Mouse (Mus musculus): Measurements from ENCODE around the gene Tbc1d7.

The Tbc1d7 gene

DNA sequence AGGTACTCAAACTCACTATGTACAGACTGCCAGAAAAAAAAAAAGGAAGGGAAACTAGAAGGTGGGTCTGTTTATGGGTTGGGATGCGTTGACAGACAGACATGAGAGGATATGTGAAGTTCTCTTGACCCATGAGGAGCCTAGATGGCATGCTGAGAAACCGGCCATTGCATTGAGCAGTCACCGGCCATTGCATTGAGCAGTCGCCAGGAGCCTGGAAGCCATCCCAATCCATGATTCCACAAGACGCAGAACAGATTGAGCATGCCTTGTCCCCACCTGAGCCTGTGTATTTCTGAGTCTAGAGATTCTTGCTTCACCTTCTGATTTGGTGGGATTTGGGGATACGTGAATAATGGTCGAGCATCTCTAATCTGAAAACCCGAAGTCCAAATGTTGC, 22.6 kb upstream of the Tbc1d7 start:
- no peak for DNase-seq (ENCODE audit: low read depth, low spot score)

GRCm38 (mm10) chr13:43193266-43193665, 22.0 kb upstream of the Tbc1d7 start:
- DNase-seq (ENCODE audit: low read depth, low spot score) = no peak

DNA sequence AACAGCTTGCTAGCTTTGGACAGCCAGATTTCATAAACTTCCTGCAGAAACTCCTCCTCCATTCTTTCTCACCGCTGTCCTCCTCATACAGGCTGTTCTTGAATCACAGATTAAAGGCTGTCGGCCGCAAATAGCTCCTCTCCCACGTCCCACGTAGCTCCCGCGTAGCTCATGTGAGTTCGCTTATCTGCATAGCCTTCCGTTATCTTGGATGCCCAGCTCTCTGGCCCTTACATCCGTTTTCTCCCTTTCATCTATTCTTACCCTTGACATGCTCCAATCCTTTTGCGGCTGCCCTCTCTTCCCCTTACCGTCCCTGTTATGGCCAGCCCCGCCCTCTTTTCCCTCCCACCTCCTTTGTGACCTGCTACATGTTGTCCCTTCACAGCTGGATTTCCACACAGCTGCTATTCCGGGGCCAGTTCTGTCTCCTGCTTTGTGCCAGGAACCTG, 20.5 kb upstream of the Tbc1d7 start:
- peak; percentile 85 for DNase-seq (ENCODE audit: low read depth, low spot score)

- DNase-seq (ENCODE audit: low read depth, low spot score) = no peak
Measured at GRCm38 (mm10) chr13:43191290-43191689, 20.0 kb upstream of the Tbc1d7 start.

DNA sequence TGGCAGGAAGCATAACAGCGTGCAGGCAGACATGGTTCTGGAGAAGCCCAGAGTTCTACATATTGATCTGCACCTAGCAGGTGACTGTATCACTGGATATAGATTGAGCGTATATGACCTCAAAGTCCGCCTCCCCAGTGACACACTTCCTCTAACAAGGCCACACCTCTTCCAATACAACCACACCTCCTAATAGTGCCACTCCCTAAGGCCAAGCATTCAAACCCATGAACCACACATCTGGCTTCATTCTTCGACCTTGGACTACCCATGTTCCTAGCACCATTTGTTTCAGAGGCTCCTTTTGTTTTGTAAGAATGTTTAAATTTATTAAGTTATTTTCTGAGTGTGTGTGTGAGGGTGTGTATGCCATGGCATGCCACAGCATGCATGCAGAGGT, 16.4 kb upstream of the Tbc1d7 start:
- no peak for DNase-seq (ENCODE audit: low read depth, low spot score)

DNA sequence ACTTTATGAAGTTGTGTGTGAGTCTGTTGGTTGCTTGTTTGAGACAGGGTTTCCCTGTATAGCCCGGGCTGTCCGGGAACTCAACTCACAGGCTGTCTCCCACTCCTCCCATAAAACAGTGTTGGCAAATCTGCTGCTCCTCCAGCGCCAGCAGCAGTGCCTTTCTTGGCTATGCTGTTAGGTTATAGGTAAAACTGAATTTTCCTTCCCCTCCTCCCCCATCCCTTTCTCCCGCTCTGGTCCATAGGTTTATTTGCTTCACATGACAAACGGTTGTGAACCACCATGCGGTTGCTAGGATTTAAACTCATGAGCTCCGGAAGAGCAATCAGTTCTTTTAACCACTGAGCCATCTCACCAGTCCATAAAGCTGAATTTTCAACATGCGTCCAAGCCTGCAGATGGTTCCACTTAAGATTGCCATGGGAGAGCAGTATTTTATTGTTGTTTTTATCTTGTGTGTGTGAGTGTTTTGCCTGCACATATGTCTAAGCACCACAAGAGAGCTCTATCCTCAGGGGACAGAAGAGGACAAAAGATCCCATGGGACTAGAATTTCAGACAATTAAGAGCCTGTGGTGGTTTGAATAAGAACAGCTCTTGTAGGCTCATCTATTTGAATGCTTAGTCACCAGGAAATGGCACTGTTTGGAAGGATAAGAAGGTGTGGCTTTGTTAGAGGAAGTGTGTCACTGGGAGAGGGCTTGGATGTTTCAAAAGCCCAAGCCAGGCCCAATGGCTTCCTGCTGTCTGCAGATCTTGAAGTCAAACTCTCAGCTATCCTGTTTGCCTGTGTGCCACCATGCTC, 12.2 kb upstream of the Tbc1d7 start:
- DNase-seq (ENCODE audit: low read depth, low spot score) = no peak

DNA sequence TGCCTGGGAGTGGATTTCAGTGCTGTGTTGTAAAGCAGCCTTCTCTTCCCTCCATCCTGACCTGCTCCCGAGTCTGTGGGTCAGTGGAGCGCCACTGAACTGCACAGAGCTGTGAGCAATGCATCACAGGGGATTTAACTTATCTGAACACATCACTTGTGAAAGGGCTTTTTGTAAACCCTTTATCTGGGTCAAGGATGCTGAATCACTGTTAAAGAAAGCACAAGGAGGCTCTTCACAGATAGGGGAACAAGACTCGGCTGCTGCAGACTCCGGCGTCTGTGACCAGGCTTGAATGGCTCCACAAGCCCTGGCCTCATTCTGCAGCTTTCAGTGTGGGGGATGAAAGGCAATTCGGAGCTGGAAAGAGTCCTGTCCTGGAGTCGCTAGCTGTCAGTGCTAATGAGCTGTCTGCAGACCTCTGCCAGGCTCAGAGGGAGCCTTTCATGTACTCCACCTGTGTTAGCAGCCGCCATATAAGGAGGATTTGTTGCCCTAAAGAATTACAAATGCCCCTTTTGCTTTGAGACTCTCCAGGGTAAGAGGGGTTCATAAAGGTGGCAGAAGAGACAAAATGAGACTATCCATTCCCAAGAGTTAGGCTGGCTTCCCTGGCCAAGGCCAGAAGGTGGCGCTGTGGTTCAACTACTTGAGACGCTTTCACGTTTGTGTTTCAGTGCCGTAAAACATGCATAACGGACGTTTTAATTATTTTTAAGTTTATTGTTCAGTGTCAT, 11.3 kb upstream of the Tbc1d7 start:
- DNase-seq (ENCODE audit: low read depth, low spot score) = peak; percentile 69

DNA sequence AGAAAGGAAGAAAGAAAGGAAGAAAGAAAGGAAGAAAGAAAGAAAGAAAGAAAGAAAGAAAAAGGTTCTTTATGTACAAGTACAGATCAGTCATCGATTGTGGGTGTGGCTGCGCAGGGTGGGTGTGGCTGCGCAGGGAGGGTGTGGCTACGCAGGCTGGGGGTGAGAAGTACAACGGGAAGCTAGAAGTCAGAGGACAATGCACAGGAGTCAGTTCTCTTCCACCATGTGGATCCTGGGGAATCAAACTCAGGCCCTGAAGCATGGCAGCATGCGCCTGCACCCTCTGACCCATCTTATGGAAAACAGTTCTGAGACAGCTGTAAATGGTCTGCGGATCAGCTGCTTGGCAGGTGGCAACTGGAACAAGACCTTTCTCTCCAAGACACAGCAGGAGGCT, 9.8 kb upstream of the Tbc1d7 start:
- no peak for DNase-seq (ENCODE audit: low read depth, low spot score)

- no peak for DNase-seq (ENCODE audit: low read depth, low spot score)
Measured at GRCm38 (mm10) chr13:43177317-43177716, 6.0 kb upstream of the Tbc1d7 start.

GRCm38 (mm10) chr13:43176676-43177075, 5.4 kb upstream of the Tbc1d7 start:
- no peak for DNase-seq (ENCODE audit: low read depth, low spot score)

- no peak for DNase-seq (ENCODE audit: low read depth, low spot score)
Measured at GRCm38 (mm10) chr13:43173262-43173661, 2.0 kb upstream of the Tbc1d7 start.

DNA sequence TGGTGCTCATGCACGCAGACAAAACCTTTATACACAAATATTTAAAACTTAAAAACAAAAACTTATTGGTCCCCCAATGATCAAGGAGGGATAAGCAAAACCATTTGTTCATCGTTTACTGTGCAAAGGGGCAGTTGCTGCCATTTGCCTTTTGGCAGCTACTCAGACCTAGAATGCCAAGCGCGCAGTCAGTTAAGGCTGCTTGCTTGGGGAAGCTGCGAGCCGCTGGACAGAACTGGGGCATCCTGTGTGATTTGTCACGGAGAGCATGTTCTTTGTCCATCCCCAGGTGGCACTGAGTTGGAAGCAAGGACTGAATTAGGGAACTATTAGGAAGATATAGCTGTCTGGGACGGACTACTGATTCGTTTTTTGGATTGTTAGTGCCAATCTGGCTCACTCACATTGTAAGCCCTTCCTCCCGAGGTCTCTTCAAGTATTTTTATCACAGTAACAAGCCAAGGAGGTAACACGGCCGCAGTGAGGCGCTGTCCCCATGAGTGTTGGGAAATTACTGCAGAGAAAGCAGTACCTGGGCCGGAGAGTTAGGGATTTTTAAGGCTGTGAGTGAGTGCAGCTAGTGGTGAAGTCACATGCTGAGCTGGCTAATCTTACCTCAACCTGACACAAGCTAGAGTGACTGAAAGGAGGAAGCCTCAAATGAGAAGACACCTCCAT, 874 bp upstream of the Tbc1d7 start:
- DNase-seq (ENCODE audit: low read depth, low spot score) = no peak

- DNase-seq (ENCODE audit: low read depth, low spot score) = no peak
Measured at GRCm38 (mm10) chr13:43167721-43168120, 3.6 kb downstream of the Tbc1d7 start.

- no peak for DNase-seq (ENCODE audit: low read depth, low spot score)
Measured at GRCm38 (mm10) chr13:43159429-43159828, 11.9 kb downstream of the Tbc1d7 start.

GRCm38 (mm10) chr13:43158281-43158680, 13.0 kb downstream of the Tbc1d7 start:
- no peak for DNase-seq (ENCODE audit: low read depth, low spot score)

GRCm38 (mm10) chr13:43157370-43157769, 13.9 kb downstream of the Tbc1d7 start:
- no peak for DNase-seq (ENCODE audit: low read depth, low spot score)

DNA sequence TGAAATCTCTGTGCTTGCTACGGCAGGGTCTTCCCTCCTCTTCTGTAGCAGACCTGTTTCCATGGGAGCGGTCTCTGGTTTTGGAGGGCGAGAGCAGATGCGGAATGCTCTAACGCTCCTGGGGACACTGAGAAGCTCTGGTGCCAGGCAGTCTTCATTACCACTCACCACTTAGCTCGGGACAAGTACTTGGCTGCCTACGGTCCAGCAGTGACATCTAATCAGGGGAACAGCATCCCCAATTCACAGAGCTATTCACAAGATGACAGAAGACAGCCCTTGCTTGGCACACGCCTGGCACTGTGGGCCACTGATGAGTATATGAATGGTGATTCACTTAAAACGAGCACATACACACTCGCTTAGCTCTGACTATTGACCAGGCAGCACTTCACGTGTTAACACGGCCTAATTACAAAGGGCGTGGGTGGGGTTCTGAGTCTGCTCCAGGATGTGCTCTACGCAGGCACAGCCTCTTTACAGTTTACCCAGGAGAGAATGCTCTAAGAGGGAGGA, 19.2 kb downstream of the Tbc1d7 start:
- no peak for DNase-seq (ENCODE audit: low read depth, low spot score)

- no peak for DNase-seq (ENCODE audit: low read depth, low spot score)
Measured at GRCm38 (mm10) chr13:43149661-43150060, 21.6 kb downstream of the Tbc1d7 start.

- no peak for DNase-seq (ENCODE audit: low read depth, low spot score)
Measured at GRCm38 (mm10) chr13:43148692-43149091, 22.6 kb downstream of the Tbc1d7 start.

- DNase-seq (ENCODE audit: low read depth, low spot score) = no peak
Measured at GRCm38 (mm10) chr13:43146515-43147258, 24.6 kb downstream of the Tbc1d7 start.

- peak; percentile 27 for DNase-seq (ENCODE audit: low read depth, low spot score)
Measured at GRCm38 (mm10) chr13:43144720-43145418, 26.4 kb downstream of the Tbc1d7 start.

Data from telencephalon, adult 2 months (tissue).